23 mouse cellular contexts compared by ENCODE assay signal in the genomic region with DNA sequence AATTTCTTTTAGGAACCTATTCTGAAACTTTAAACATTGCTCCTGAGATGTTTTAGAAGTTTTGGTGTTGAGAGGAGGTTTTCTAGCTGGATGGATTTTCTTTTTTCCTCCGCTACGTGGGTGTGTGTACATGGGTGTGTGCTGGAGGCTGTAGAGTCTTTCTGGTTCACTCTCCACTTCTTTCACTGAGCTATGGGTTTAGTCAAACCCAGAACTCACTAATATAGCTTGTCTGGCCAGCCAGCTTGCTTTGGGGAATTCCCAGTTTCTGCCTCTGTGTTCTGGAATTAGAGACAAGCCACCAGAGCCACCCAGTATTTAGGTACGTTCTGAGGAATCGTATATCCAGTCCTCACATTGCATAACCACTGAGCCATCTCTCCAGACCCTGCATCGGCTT. TPM values are rescaled to one million over a fixed set of nuclear protein-coding genes. Genes with fewer than 3 reads are reported as not detected.
DNase-seq lines count a peak whose midpoint lies in the region; ATAC-seq and TF ChIP-seq lines count a peak whose summit lies in the region.
"Had no signal": no experiment of that assay in that cellular context is flagged by ENCODE, and none has a peak within 500 bp of the region (broad histone marks: within the 10 kb centered on the region; RNA-seq: fewer than 3 reads in every experiment).

No protein-coding gene starts in this region.

- dilution Hi-C loops in CH12.LX (cut with MboI; ENCODE audit: extremely low pct_ligation_motif_present, extremely low pct_unique_long_range_greater_than_20kb, low sequenced_read_pairs): no loop called here

- H3K9me3 ChIP-seq in CH12.LX (replicated peaks; ENCODE audit: low read length): no peaks in the 10 kb centered on the region
- H3K9me3 ChIP-seq: G1E had no signal

- intact Hi-C loops in left cerebral cortex, adult 2 months (cut with DNase I): no loop called here

- H3K4me1 ChIP-seq in CH12.LX (ENCODE audit: control insufficient read depth in 1 of 2, insufficient read depth in 2 of 2): peaks cover 15 to 68% of the 10 kb centered on the region in 2 experiments

- TF ChIP-seq CTCF in layer of hippocampus, adult 2 months (conservative IDR thresholded peaks at IDR 0.05): no peak
- no peak for TF ChIP-seq CTCF in left cerebral cortex, adult 2 months (IDR thresholded peaks at IDR 0.05)
- TF ChIP-seq CTCF in CH12.LX (conservative IDR thresholded peaks at IDR 0.05 in 1 of 2, IDR thresholded peaks at IDR 0.05 in 1 of 2; ENCODE audit: low read depth in 2 of 2, low read length in 2 of 2): no peak

- peak; percentile 81 for ATAC-seq in frontal cortex, adult (ENCODE audit: low TSS enrichment)
- ATAC-seq: activated CD4-positive, CD25-positive, alpha-beta regulatory T cell, adult 4 months; CD4-positive, CD25-positive, alpha-beta regulatory T cell, adult 4 months; Patski had no signal

- peak; percentile 59 for TF ChIP-seq EP300 in CH12.LX (IDR thresholded peaks at IDR 0.05; ENCODE audit: low read length)

- peaks cover 3 to 41% of the 10 kb centered on the region in 2 experiments for H3K36me3 ChIP-seq in CH12.LX (replicated peaks in 1 of 2; ENCODE audit: control insufficient read depth in 1 of 2, insufficient read depth in 1 of 2, low read length in 1 of 2)

- peak overlapping the region; percentile 52 for H3K4me2 ChIP-seq in CH12.LX (ENCODE audit: insufficient read depth, low read depth, poor library complexity, severe bottlenecking)

- TF ChIP-seq POLR2A in CH12.LX (IDR thresholded peaks at IDR 0.05; ENCODE audit: low read depth, low read length): no peak

- no peak overlapping the region for H3K4me3 ChIP-seq in layer of hippocampus, adult 2 months
- no peak overlapping the region for H3K4me3 ChIP-seq in left cerebral cortex, adult 2 months
- no peak overlapping the region for H3K4me3 ChIP-seq in CH12.LX (replicated peaks in 1 of 3; ENCODE audit: low read depth in 2 of 3, low read length in 2 of 3, poor library complexity in 1 of 3)

- no peak for TF ChIP-seq RAD21 in CH12.LX (IDR thresholded peaks at IDR 0.05; ENCODE audit: low read depth, low read length)

- no peaks in the 10 kb centered on the region for H3K27me3 ChIP-seq in CH12.LX (replicated peaks)
- H3K27me3 ChIP-seq: Patski had no signal

- peak overlapping the region; percentile 1; the same call in 1 of the 2 replicates for H3K27ac ChIP-seq in layer of hippocampus, adult 2 months
- peak overlapping the region; percentile 26; the same call in 1 of the 2 replicates for H3K27ac ChIP-seq in left cerebral cortex, adult 2 months
- H3K27ac ChIP-seq in CH12.LX (ENCODE audit: insufficient read depth, low read depth): no peak overlapping the region

- no peak for DNase-seq in frontal cortex, postnatal 36 days (ENCODE audit: low spot score in 2 of 2)
- DNase-seq in layer of hippocampus, adult 2 months (ENCODE audit: low spot score in 2 of 2): no peak
- no peak for DNase-seq in layer of hippocampus, postnatal 36 days
- no peak for DNase-seq in left cerebral cortex, adult 2 months (ENCODE audit: extremely low spot score in 1 of 2, low spot score in 2 of 2)
- no peak for DNase-seq in left cerebral cortex, adult 11 months (ENCODE audit: low spot score)
- DNase-seq in CH12.LX (ENCODE audit: extremely low read depth): peak; percentile 49
- no peak for DNase-seq in adrenal gland, adult (ENCODE audit: inconsistent age in 2 of 2, low spot score in 1 of 2)
- DNase-seq: adrenal gland, adult 2 months; adrenal gland, adult 8-10 months; adrenal gland, postnatal 10 days; adrenal gland, postnatal 14 days; adrenal gland, postnatal 25 days; adrenal gland, postnatal 36 days; B cell, adult 2 months; cerebellum, adult 11 months; cerebellum, adult 11-12 months; cerebellum, adult 18-20 months; cerebellum, adult 2 months had no signal

- in situ Hi-C loops in CH12.LX (cut with MboI; ENCODE audit: low pct_ligation_motif_present, low pct_unique_long_range_greater_than_20kb, low sequenced_read_pairs): no loop called here

- 0 out of 2 replicates have a peak overlapping the region, but pooled peaks have one; percentile 2 for H3K9ac ChIP-seq in CH12.LX (ENCODE audit: insufficient read depth, low read depth)

- H3K79me2 ChIP-seq in CH12.LX (replicated peaks; ENCODE audit: control insufficient read depth, extremely low read depth, insufficient read depth, poor library complexity, severe bottlenecking): peaks cover 79% of the 10 kb centered on the region

TF ChIP-seq in CH12.LX, 34 proteins besides CTCF, POLR2A, EP300 and RAD21:
- TF ChIP-seq GABPA (IDR thresholded peaks at IDR 0.05; ENCODE audit: insufficient replicate concordance, low read depth, low read length) (no peak), TBP (conservative IDR thresholded peaks at IDR 0.05; ENCODE audit: low read depth, low read length) (no peak), ETS1 (conservative IDR thresholded peaks at IDR 0.05; ENCODE audit: low read depth, low read length) (no peak), IRF4 (IDR thresholded peaks at IDR 0.05; ENCODE audit: low read depth, low read length) (peak; percentile 85), MEF2A (IDR thresholded peaks at IDR 0.05; ENCODE audit: borderline replicate concordance, low read depth, low read length) (peak; percentile 70; the same call in 1 of the 2 replicates), KAT2A (IDR thresholded peaks at IDR 0.05; ENCODE audit: insufficient replicate concordance, low read length) (no peak), ZNF384 (IDR thresholded peaks at IDR 0.05; ENCODE audit: low read depth, low read length) (no peak), TCF12 (IDR thresholded peaks at IDR 0.05; ENCODE audit: low read depth, low read length) (no peak)

RNA-seq across cellular contexts. Expression of a gene that starts 6.1 kb away (rescaled TPM):
- total RNA-seq in layer of hippocampus, adult 2 months (2021): 10 to 100 TPM; 64.7 to 67.5 TPM
- 10 to 100 TPM; 66.6 to 67.1 TPM for total RNA-seq in layer of hippocampus, postnatal 36 days (2021)
- 10 to 100 TPM; 60.7 to 61.7 TPM for total RNA-seq in left cerebral cortex, adult 2 months (2021)
- 45.8 and 46.9 TPM in 2 replicates for total RNA-seq in CH12.LX (2012; rRNA removed)
- total RNA-seq in CH12.LX (2014; rRNA removed): 26.4 and 28.4 TPM in 2 replicates
- polyA plus RNA-seq in CH12.LX (2012; ENCODE audit: insufficient read length, low read depth): 57.6 and 61.1 TPM in 2 replicates
